Mouse (Mus musculus): ENCODE results near the gene Rab11fip2.

The Rab11fip2 gene

DNA sequence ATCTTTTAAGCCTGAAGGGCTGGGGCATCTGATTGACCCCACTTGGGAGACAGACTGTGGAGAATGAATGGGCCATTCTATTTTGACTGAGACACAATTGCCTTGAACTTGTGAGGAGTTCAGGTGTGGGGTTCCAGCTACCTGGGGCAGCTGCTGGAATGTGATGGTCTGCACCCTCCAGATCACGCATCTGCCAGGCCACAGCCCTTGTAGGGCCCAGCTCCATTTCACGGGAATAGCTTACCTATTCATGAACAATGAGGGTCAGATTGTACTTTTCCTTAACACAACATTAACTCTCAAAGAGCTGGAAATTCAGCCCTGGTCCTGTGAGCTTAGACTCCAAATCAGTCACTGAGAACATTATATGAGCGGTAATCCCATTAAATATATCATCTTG lies 82.7 kb downstream of the Rab11fip2 start:
- no peak for DNase-seq (ENCODE audit: low read depth, low spot score)

DNA sequence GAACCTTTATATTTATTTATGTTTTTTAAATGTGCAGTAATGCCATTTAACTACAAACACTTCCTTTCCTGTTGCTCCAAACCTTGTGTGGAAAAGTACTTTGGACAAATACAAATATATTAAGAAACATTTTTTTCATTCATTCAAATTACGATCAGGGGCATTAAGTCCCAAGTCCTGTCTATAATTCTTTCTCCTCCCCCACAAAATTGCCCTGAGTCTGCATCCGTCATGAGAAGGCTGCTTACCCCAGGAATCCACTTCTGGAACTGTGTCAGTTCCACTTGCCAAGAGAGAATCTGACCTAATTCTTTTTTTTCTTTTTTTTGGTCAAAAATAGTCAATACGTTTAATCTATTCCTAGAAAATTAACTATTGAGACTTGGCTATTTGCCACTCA lies 90.4 kb downstream of the Rab11fip2 start:
- no peak for DNase-seq (ENCODE audit: low read depth, low spot score)

Data from mesoderm, embryonic 11.5 days (tissue).